Comparison of ENCODE assay signal across 13 mouse cellular contexts in the genomic region with DNA sequence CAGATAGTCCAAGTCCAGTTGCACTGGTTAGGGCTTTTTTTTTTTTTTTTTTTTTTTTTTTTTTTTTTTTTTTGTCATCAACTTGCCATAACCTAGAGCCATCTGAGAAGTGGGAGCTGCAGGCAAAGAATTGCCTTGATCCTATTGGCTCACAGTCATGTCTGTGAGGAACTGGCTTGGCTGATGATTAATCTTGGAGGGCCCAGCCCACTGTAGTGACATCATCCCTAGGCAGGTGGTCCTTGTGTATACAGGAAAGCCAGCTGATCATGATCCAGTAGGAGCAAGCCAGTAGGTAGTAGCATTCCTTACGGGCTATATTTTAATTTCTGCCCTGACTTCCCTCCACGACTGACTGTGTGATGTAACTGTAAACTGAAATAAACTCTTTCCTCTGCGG. TPM values are rescaled to one million over a fixed set of nuclear protein-coding genes. Genes with fewer than 3 reads are reported as not detected.
"Had no signal": no experiment of that assay in that cellular context is flagged by ENCODE, and none has a peak within 500 bp of the region (broad histone marks: within the 10 kb centered on the region; RNA-seq: fewer than 3 reads in every experiment).

No protein-coding gene starts in this region.

- DNase-seq: lung, adult 18-20 months; lung, embryonic 14.5 days; lung, postnatal 10 days; lung, postnatal 4 days; midbrain, embryonic 14.5 days; right cerebral cortex, adult 18-20 months; right cerebral cortex, postnatal 25 days; right cerebral cortex, postnatal 4 days; thymus, adult 2 months; thymus, postnatal 25 days; thymus, postnatal 4 days had no signal

RNA-seq across cellular contexts. Expression of a gene that starts 19.8 kb away (rescaled TPM):
- total RNA-seq: megakaryocyte, adult 5-6 weeks; megakaryocyte-erythroid progenitor cell, adult 5-6 weeks had no signal
